Mouse (Mus musculus) cortical plate, adult 2 months (tissue): ENCODE results near the gene Trim75.

Experiments
- CTCF ChIP-seq: fragments of 200-500 bp; IDR thresholded peaks from 2 replicates; pipeline ENCODE4 v1.5.1; 2011; ENCODE audit warnings: mild to moderate bottlenecking, control low read depth, low read length; ENCODE audit not compliant: insufficient read depth; ENCODE audit errors: extremely low read depth
- POLR2A ChIP-seq: fragments of 200-500 bp; IDR thresholded peaks from 2 replicates; pipeline ENCODE4 v1.6.1; 2011; ENCODE audit warnings: mild to moderate bottlenecking, low read length, control low read depth; ENCODE audit not compliant: insufficient read depth; ENCODE audit errors: extremely low read depth

GRCm38 (mm10) chr8:64987731-64988130 is at the start of gene Trim75:
- TF ChIP-seq CTCF (no peak), POLR2A (no peak)
